Mouse (Mus musculus): ENCODE measurements at regions not wholly inside any gene's neighbourhood (a gene's known extent, or its start where the extent isn't known, plus 50 kb on each side); places are given as distances from the start of the nearest gene placed in this dataset.
A peak's percentile ranks its signal among the peaks of the same experiment; 100 is the strongest.

GRCm38 (mm10) chr2:12697209-12697608 lies 226.6 kb upstream of the Pter start:
- DNase-seq (ENCODE audit: low spot score), result no peak

- DNase-seq (ENCODE audit: low spot score), result no peak
Observed at GRCm38 (mm10) chr2:12699331-12699730, 224.5 kb upstream of the Pter start.

- no peak for DNase-seq (ENCODE audit: low spot score)
Observed at GRCm38 (mm10) chr2:12707514-12707913, 216.3 kb upstream of the Pter start.

- DNase-seq (ENCODE audit: low spot score), result peak; percentile 57
Observed at GRCm38 (mm10) chr2:12709156-12709923, 214.5 kb upstream of the Pter start.

GRCm38 (mm10) chr2:12709924-12710240 lies 214.0 kb upstream of the Pter start:
- DNase-seq (ENCODE audit: low spot score), result no peak

- DNase-seq (ENCODE audit: low spot score), result no peak
Observed at GRCm38 (mm10) chr2:12716124-12717012, 207.5 kb upstream of the Pter start.

GRCm38 (mm10) chr2:12729251-12729650 lies 194.6 kb upstream of the Pter start:
- no peak for DNase-seq (ENCODE audit: low spot score)

GRCm38 (mm10) chr2:12737140-12737539 lies 186.7 kb upstream of the Pter start:
- DNase-seq (ENCODE audit: low spot score), result no peak

- DNase-seq (ENCODE audit: low spot score), result no peak
Observed at GRCm38 (mm10) chr2:12746856-12747255, 177.0 kb upstream of the Pter start.

- DNase-seq (ENCODE audit: low spot score), result peak; percentile 55
Observed at GRCm38 (mm10) chr2:12758816-12759215, 165.0 kb upstream of the Pter start.

- DNase-seq (ENCODE audit: low spot score), result no peak
Observed at GRCm38 (mm10) chr2:12759931-12760330, 163.9 kb upstream of the Pter start.

GRCm38 (mm10) chr2:12761461-12761860 lies 162.4 kb upstream of the Pter start:
- peak; percentile 42 for DNase-seq (ENCODE audit: low spot score)

GRCm38 (mm10) chr2:12764510-12764909 lies 159.3 kb upstream of the Pter start:
- DNase-seq (ENCODE audit: low spot score), result no peak

- no peak for DNase-seq (ENCODE audit: low spot score)
Observed at GRCm38 (mm10) chr2:12765336-12765735, 158.5 kb upstream of the Pter start.

GRCm38 (mm10) chr2:12776866-12777265 lies 147.0 kb upstream of the Pter start:
- no peak for DNase-seq (ENCODE audit: low spot score)

- no peak for DNase-seq (ENCODE audit: low spot score)
Observed at GRCm38 (mm10) chr2:12777696-12778095, 146.1 kb upstream of the Pter start.

GRCm38 (mm10) chr2:12792596-12792995 lies 131.2 kb upstream of the Pter start:
- DNase-seq (ENCODE audit: low spot score), result no peak

- DNase-seq (ENCODE audit: low spot score), result no peak
Observed at GRCm38 (mm10) chr2:12797615-12798169, 126.1 kb upstream of the Pter start.

GRCm38 (mm10) chr2:12799153-12799925 lies 124.5 kb upstream of the Pter start:
- DNase-seq (ENCODE audit: low spot score), result no peak

- DNase-seq (ENCODE audit: low spot score), result no peak
Observed at GRCm38 (mm10) chr2:12802667-12803066, 121.2 kb upstream of the Pter start.

- DNase-seq (ENCODE audit: low spot score), result no peak
Observed at GRCm38 (mm10) chr2:12805096-12805495, 118.7 kb upstream of the Pter start.

GRCm38 (mm10) chr2:12808466-12808865 lies 115.4 kb upstream of the Pter start:
- no peak for DNase-seq (ENCODE audit: low spot score)
